Mouse (Mus musculus): ENCODE measurements at regions not wholly inside any gene's neighbourhood (a gene's known extent, or its start where the extent isn't known, plus 50 kb on each side); places are given as distances from the start of the nearest gene placed in this dataset.
"Not testable (repeated sequence)": the region's sequence is repeated elsewhere in the genome, so short reads cannot be mapped to it uniquely, and the experiment has no call there.

DNA sequence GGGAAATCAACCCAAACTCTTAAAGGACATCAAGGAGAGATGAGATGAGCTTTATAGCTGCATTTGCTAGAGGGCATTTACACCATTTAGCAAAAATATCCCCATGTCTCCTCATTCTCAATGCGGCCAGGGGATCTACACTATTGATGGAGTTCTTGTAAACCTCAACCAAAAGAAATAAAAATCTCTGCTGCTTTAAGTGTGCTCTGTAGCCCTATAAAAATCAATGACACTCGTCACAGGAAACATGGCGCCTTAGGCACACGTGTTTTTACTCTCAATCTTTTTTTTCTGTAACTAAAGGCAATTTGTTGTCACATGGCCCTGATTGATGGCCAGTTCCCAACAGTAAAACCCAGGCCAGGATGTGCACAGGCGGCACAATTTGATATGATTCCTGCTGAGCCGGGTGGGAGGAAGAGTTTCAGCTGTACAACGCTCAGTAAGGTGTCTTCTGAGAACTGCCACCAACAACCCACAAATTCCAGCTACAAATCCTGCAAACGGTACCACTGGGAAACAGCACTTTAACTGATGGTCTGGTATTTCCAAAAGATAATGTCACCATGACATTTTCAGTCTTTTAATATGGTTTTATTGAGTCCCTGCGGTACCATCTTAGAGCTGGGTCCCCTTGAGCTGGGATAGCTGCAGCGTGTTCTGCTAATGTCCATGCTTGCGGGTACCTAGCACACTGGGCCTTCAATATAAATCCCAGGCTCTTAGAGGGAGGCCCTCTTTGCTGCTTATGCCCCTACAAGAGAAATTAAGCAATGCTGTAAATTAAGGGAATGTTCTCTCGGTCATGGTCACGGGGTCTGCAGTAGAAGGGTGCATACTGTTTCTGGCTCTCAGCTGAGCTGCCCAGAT lies 78.8 kb downstream of the Tpbg start:
- intact Hi-C loops (cut with DNase I): no loop called here
- no peak for DNase-seq

DNA sequence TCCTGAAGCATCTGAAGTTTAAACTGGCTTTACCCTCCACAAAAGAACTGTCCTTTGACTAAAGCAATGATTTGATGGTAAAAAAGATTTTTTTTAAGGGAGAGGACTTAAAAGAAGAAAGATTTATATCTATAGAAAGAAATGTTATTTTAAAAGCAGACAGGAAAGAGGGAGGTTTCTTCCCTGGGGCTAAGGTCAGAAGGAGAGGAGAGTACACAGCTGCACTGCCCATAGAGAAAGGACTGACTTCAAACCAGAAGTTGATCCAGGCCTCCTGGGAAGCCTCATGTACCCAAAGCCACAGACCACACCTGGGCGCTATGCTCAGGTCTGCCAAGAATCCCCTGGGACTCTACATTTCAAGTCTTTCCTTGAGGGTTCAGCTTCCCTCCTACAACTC lies 83.1 kb downstream of the Tpbg start:
- intact Hi-C loops (cut with DNase I): no loop called here

DNA sequence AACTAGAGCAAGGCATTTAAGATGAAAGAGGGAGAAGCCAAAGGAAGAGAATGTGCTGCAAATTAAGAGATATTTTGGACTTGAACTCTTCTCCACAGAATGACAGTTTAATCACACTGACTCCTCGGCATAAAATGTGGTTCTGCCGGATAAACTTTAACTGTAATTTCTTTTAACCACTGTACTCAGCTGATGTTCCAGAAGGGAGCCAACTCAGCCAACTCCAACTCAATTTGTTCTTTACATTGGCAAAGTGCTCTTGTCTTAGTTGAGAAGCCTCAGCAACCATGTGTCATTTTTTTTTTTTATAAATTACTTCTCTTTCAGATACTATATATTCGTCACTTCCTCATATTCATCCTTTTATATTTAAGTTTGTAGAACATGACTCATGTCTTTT lies 90.0 kb downstream of the Tpbg start:
- intact Hi-C loops (cut with DNase I): no loop called here
- DNase-seq: no peak

More for the DNA sequence above, 83.1 kb downstream of the Tpbg start:
- no peak for DNase-seq

DNA sequence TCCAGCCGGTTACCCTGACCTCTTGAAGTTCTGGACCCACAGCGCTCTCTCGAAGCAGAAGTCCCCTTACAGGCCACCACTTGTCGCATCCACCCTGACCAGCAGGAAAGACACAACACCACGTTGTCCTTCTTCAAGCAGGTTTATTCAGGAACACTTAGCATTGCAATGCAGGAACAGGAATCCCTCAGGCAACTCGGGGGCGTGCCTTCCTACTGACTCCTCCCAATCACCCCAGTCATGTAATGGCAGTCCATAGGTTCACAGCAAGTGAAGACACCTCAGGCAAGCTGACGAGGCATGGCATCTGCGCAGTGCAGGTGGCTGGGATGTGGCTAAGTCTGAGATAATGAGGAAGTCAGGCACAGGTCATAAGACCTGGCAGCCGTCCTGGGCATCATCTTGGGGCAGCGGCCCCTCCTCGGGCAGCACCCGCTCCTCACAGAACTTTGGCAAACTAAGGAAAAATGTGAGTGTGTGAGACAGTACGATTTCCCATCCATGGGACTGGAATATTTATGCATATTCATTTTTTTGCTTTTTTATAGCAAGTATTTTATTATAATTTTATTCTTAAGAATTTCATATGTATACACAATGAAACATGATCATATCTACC lies 101.0 kb downstream of the Tpbg start:
- intact Hi-C loops (cut with DNase I); DNase-seq: not testable (repeated sequence)

DNA sequence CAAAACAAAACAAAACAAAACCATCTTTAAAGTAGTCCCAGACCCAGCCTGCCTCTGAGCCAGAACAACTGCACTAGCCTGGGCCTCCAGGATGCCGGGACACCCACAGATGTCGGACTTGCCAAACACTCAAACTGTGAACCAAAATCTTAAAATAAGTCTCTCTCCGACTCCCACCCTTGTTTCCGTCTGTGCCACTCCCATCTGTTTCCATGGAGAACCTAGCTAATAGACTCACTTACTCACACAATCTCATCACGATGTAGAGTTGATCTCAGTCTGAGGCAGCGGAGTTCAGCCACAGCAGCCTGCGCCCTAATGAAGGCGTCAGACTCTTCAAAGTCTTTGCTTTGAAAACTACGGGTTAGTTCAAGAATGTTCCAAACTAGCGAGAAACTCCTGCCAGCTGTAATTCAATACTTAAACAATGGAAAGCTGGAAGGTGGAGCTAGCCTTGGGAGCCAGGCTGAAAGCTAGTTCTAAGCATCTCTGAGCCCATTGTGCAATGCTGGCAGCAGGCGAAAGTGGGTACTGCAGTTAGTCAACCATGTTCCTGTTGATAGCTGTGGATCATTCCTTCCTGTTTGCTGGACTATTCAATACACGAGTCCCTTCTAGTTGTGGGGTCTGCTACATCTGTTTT lies 106.4 kb downstream of the Tpbg start:
- DNase-seq: no peak
- intact Hi-C loops (cut with DNase I): no loop called here

DNA sequence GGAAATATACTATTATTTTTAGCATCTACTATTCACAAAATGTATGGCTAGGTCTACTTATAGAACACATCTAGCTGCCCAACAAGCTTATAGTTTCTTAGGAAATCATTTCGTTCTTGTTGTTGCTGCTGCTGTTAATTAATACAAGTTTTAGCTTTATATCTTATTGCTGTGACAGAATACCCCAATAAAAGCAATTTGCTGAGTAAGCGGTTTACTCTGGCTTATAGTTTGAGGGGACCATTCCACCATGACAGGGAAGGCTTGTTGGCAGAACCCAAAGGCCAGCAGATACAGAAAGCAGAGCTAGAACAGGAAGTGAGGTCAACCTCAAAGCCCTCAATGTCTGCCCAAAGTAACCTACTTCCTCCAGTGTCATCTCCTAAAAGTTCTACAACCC lies 109.6 kb downstream of the Tpbg start:
- intact Hi-C loops (cut with DNase I): no loop called here
- no peak for DNase-seq

DNA sequence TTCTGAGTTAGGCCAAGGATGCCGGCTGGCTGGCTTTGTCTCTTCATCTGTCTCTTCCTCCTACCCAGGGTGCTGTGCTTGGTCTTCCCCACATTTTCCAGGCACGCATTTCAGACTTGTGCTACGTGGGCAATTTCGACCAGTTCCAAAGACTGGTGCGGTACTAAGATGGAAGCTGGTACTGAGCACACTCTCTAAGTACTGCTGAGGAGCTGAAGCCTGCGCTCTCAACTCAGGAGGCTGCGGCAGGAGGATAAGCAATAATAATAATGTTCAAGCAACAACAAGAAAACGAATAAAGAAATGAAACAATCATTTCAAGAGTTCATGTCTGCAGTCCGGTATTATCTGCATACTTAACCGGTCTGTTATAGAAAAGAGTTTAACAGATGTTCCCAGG lies 127.9 kb downstream of the Tpbg start:
- intact Hi-C loops (cut with DNase I): no loop called here
- no peak for DNase-seq

DNA sequence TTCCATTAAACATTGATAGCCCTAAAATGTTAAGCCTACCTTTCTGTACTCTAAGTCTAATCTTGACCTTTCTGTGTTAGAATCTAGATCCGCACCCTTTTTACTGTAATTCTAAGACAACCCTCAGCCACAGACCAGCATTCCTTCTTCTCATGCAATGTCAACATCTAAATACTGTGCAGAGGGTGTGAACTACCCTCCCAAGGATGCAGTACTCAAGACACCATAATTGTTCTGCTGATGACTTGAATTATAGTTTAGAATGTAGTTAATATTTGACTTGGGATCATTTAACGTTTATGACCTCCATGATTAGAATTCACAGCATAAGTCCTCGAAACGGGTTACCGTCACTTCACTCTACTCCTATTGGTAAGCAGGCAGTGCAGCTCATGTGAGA lies 139.2 kb downstream of the Tpbg start:
- no peak for DNase-seq
- intact Hi-C loops (cut with DNase I): no loop called here

DNA sequence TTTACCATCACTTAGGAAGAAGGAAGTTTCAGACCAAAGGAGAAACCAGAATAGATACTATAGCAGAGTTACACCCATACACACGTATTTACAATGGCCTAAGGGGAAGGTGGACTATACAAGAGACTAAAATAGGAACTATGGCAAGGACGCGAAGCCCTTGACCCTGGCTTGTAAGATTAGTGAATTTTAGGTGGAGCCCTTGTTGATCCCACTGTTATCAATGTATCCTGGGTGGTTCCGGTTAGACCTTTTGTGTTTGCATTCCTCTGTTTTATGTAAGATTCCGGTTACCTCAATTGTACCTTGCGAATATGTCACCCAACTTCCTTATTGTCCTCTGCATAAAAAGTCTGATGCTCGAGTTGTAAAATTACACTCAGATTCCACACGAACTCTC lies 141.3 kb downstream of the Tpbg start:
- DNase-seq; intact Hi-C loops (cut with DNase I): not testable (repeated sequence)

DNA sequence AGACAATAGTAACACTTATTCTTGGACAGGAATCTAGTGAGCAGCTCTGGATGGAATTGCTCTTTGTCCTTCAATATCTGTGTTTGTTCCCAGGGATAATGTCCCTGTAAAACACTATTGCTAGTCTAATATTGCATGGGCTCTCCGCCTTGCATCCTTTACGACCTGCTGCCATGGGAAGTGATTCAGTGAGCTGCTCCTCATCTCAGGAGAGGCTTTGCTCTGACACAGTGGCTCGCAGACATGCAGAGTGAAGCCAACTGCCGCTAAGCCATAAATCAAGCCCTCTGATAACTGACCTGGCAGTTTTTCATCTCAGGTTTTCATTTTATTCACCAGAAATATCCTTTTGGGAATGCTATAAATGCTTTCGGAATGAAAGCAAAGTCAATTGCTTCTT lies 143.5 kb downstream of the Tpbg start:
- intact Hi-C loops (cut with DNase I): no loop called here
- DNase-seq: no peak

DNA sequence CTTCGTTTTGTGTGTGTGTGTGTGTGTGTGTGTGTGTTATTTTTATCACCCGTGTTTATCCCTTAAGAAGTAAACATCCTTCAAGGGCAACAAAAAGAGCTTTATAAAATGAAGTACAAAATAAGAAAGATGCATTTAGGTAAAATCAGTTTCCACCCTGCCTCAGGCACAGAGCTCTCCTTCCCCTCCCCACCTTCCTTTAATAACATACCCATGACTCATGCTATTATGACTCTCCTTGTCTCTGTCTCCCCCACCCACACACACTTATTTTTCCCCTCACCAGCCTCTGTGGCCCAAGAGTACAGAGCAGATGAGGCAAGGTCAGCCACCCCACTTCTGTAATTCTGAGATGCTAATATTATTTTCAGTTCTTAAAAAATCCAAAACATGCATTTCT lies 144.0 kb downstream of the Tpbg start:
- no peak for DNase-seq
- intact Hi-C loops (cut with DNase I): no loop called here

DNA sequence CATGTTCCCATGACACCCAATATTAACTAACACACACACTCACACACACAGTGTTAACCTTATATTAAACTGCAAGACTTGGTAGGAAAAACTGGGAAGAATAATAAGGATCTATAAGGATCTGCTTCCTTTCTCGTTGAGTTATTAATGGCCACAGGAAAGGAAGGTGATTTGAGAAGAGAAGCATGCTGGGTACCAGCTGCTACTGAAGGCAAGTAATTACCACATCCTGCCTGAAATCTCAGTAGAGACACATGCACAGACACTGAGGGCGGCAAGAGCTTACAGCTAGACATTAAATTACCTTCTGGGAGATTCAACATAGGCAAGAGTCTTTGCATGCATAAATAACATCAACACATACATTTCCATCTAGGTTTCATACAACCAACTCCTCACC lies 160.8 kb downstream of the Tpbg start:
- intact Hi-C loops (cut with DNase I): no loop called here
- no peak for DNase-seq

DNA sequence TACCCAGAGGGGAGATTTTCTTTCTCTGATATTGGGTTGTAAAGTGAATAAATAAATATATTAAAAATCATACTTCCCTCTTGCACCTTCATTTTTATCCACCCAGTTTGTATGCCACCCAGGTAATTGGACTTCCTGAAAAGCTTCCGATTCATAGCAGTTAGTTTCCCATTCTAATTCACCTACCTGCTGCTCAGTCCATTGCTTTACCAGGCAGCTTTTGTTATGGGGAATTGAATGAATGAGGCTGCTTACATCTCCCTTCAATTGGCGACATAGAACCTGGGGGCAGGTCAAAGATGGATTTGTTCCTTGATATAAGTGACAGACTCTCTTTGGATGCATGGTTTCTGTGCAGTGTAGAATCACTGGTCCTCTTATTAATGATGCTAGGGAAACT lies 169.5 kb downstream of the Tpbg start:
- no peak for DNase-seq
- intact Hi-C loops (cut with DNase I): no loop called here

DNA sequence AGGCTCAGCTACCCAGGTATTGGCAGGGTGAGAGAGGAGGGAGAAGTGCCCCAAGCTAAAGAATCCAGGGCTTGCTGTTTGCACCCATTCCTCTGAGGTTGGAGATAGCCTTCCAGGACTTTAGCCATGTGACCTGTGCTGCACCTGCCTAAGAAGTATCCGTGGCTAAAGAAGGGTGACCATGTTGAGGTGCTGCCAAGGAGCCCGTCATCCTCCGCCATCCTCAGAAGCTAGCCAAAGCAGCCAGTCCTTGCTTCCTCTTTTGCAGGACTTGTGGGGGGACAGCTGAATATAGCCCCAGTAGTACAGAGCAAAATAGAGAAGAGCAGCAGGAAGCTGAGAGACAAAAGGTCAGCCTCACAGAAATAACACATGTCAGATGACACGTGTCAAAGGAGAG lies 173.7 kb downstream of the Tpbg start:
- DNase-seq: no peak
- intact Hi-C loops (cut with DNase I): no loop called here

DNA sequence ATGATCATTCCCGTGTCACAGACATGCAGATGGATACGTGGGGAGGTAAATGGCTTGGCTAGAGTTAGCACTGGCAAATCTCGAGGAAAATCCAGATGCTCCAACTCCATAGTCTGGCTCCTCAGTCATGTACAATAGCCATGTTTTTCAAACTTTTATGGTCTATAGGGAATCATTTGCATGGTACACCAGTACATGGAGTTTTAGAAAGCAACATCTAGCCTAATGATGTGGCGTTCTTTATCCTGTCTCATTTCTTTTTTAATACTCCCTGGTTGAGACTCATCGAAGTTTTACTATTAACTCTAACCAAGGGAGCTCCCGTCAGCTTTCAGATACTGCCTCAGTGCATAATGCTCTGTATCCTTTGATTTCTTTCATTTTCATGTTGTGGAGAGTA lies 178.0 kb downstream of the Tpbg start:
- intact Hi-C loops (cut with DNase I): no loop called here
- DNase-seq: no peak

DNA sequence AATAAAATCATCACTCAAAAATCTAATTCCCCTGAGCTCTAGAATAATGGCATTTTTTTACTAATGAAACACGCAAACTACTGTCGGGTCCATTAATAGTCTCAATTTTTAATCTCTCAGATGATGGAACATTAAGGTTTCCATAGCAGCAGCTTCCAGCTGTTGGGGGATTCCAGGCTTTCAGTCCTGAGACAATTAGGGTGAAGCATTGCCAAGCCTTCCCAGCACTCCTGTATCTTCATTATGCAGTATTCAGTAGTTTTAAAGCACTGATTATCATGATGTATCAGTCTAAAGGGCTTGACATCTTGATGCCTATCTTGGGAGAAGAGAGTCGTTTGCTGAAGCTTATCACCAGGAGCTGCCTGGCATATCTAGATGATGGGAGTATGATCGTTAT lies 178.6 kb downstream of the Tpbg start:
- no peak for DNase-seq
- intact Hi-C loops (cut with DNase I): no loop called here

DNA sequence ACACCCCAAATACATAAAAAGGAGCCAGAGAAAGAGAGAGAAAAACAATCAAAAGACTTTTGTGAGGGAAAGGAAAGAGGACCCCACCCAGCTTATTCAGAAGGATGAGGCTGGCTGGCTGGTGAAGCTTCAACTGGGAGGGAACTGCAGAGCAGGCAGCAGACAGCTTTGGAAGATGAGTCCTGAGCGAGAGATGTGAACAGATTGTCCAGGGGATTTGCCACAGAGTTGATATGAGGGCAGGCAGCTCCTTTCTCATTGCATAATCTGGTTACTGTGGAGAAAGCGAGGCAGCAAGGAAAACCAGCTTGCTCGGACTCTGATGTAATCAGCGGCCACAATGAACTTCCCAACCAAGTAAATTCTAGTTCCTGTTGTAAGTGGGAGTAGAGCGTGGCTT lies 188.6 kb downstream of the Tpbg start:
- intact Hi-C loops (cut with DNase I): no loop called here
- no peak for DNase-seq

DNA sequence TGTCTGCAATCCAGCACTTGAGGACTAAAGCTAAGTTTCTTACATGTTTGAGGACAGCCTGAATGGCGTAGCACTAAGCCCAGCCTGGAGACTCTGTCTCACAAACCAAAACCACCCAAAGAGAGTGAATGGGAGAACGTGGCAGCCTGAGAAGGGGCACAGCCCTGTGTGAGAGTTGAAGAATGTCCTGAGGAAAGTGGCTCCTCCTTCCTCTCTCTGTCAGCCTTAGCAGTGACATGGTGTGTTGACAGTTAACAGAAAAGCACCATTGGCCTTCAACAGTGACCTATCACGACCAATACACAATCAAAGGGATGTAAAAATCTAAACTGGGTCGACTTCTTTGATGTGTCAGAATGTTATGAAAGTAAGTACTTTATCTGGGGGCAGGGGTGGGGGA lies 201.9 kb downstream of the Tpbg start:
- intact Hi-C loops (cut with DNase I): no loop called here
- no peak for DNase-seq

DNA sequence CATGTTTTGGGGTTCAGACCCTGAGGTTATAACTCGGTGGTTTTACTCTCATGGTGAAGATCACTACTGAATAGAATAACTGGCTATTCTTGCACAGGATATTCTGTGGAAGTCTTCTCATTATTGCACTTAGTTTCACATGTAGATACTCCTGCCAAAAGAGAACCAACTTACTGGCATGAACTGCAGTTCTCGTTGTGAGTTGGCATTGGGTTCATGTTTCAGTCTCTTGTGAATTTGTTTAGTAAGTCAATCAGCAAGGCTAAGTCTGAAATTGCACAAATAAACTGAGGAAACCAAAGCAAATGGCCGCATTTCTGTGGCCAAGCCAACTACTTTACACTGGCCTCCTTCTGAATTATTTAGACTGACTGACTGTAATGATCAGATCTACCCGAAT lies 215.9 kb downstream of the Tpbg start:
- intact Hi-C loops (cut with DNase I): no loop called here
- DNase-seq: peak; percentile 6

DNA sequence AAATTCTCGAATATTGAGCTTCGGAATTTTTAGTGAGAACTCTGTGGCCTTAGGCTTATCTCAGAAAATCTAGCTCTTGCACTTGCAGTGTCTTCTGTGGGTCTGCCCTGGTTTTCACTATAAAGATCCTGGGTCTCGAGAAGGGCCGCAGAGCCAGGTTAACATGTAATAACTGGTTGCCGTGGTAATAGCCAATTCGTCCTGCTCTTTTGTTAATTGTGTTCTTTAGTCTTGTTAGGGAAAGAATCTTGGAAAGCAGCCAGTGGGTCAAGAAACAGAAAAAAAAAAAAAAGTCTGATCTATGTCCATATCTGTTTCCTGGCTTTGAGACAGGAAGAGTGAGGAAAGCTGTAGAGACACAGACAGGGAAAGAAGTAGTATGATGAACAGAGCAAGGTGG lies 217.9 kb downstream of the Tpbg start:
- intact Hi-C loops (cut with DNase I): no loop called here

DNA sequence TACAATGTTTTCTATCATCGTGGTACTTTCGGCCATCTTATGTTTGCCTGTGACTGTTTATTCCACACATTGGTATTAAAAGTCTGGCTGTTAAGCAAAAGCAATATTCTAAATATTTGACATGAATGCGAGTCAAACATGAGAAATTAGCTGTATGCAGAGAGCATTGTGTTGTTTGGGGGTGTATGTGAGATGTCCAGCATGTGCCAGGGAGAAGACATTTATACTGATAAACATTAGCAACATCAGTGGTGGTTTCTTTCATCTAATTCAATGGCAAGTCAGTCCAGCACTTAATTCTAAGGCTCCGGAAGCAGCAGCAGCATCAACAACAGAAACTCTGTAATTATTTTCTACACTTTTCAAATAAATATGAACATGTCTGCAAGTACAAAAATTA lies 219.1 kb downstream of the Tpbg start:
- DNase-seq: no peak
- intact Hi-C loops (cut with DNase I): no loop called here

More for the DNA sequence above, 217.9 kb downstream of the Tpbg start:
- DNase-seq: no peak

DNA sequence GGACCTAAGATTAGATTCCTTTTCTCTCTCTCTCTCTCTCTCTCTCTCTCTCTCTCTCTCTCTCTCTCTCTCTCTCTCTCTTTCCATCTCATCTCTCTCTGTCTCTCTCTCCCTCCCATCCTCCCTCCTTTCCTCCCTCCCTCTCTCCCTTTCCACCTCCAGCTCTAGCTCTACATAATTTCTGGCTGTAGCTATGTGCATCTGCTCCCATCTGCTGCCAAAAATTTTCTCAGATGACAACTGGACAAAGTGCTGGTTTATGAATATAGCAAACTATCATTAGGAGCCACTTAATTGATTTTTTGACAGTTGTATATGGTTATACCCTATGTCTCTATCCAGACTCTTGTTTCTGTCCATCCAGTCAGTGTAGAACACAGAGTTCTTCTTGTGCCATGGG lies 237.1 kb downstream of the Tpbg start:
- intact Hi-C loops (cut with DNase I): no loop called here
- no peak for DNase-seq

Data from left cerebral cortex, postnatal 4 days (tissue).